Mouse (Mus musculus) lung, adult 2 months (tissue): ENCODE data around the gene Nrm.

Experiments
- CTCF ChIP-seq: fragments of 200-500 bp; IDR thresholded peaks from 2 replicates; pipeline ENCODE4 v1.5.1; 2011; ENCODE audit warnings: mild to moderate bottlenecking, low read length, control low read depth; ENCODE audit not compliant: insufficient read depth
- POLR2A ChIP-seq: fragments of 200-500 bp; IDR thresholded peaks from 2 replicates; pipeline ENCODE4 v1.6.1; 2011; ENCODE audit warnings: low read depth, mild to moderate bottlenecking, control low read depth, low read length, borderline replicate concordance; ENCODE audit errors: extremely low read depth

- TF ChIP-seq CTCF = peak; percentile 15; the same call in 1 of the 2 replicates
- peak; percentile 53; the same call in 1 of the 2 replicates for TF ChIP-seq POLR2A
Observed at GRCm38 (mm10) chr17:35861198-35861857, at the start of gene Nrm.
